Mouse (Mus musculus): Measurements from ENCODE around the gene Vmn1r55. TPM values are rescaled to one million over a fixed set of nuclear protein-coding genes. Genes with fewer than 3 reads are reported as not detected.

Gene Vmn1r55
- not detected for polyA plus RNA-seq (2014; fragmentation: Illumina TruSeq; extraction: RNeasy Lipid Tissue Mini Kit (QIAGEN cat#74804); ENCODE audit: low read depth, low replicate concordance)

GRCm38 (mm10) chr7:5149570-5149969 lies at the start of gene Vmn1r55:
Gene Vmn1r55, minus strand, starts transcription at chr7:5149670.

GRCm38 (mm10) chr7:5196647-5197046 lies 47.2 kb upstream of the Vmn1r55 start, which contains the start of gene Vmn1r56:
Gene Vmn1r56, minus strand, starts transcription at chr7:5196747.

GRCm38 (mm10) chr7:5125549-5126406 lies 23.7 kb downstream of the Vmn1r55 start, which contains the start of gene Rasl2-9:
Gene Rasl2-9, minus strand, starts transcription at chr7:5125950.

GRCm38 (mm10) chr7:5116850-5117249 lies 32.6 kb downstream of the Vmn1r55 start, which contains the start of gene Rfpl4:
Gene Rfpl4, minus strand, starts transcription at chr7:5116950.

GRCm38 (mm10) chr7:5080010-5080751 lies 69.3 kb downstream of the Vmn1r55 start, which contains the start of gene Epn1:
Gene Epn1, plus strand, starts transcription at chr7:5080235.

Other genes starting within 250 kb of the Vmn1r55 start
- not detected for gene Gm36210, start 243.2 kb downstream of the Vmn1r55 start, polyA plus RNA-seq (2014; fragmentation: Illumina TruSeq; extraction: RNeasy Lipid Tissue Mini Kit (QIAGEN cat#74804); ENCODE audit: low read depth, low replicate concordance)
- gene Zfp628, start 234.5 kb downstream of the Vmn1r55 start, polyA plus RNA-seq (2014; fragmentation: Illumina TruSeq; extraction: RNeasy Lipid Tissue Mini Kit (QIAGEN cat#74804); ENCODE audit: low read depth, low replicate concordance), result not detected
- gene Nat14, start 227.6 kb downstream of the Vmn1r55 start, polyA plus RNA-seq (2014; fragmentation: Illumina TruSeq; extraction: RNeasy Lipid Tissue Mini Kit (QIAGEN cat#74804); ENCODE audit: low read depth, low replicate concordance), result 1.5 TPM
- 0.38 TPM for gene Ssc5d, start 223.9 kb downstream of the Vmn1r55 start, polyA plus RNA-seq (2014; fragmentation: Illumina TruSeq; extraction: RNeasy Lipid Tissue Mini Kit (QIAGEN cat#74804); ENCODE audit: low read depth, low replicate concordance)
- gene Sbk2, start 185.3 kb downstream of the Vmn1r55 start, polyA plus RNA-seq (2014; fragmentation: Illumina TruSeq; extraction: RNeasy Lipid Tissue Mini Kit (QIAGEN cat#74804); ENCODE audit: low read depth, low replicate concordance), result not detected
- not detected for gene Sbk3, start 178.5 kb downstream of the Vmn1r55 start, polyA plus RNA-seq (2014; fragmentation: Illumina TruSeq; extraction: RNeasy Lipid Tissue Mini Kit (QIAGEN cat#74804); ENCODE audit: low read depth, low replicate concordance)
- 36.0 TPM for gene Zfp579, start 153.5 kb downstream of the Vmn1r55 start, polyA plus RNA-seq (2014; fragmentation: Illumina TruSeq; extraction: RNeasy Lipid Tissue Mini Kit (QIAGEN cat#74804); ENCODE audit: low read depth, low replicate concordance)
- gene Zfp524, start 135.3 kb downstream of the Vmn1r55 start, polyA plus RNA-seq (2014; fragmentation: Illumina TruSeq; extraction: RNeasy Lipid Tissue Mini Kit (QIAGEN cat#74804); ENCODE audit: low read depth, low replicate concordance), result not detected
- 12.5 TPM for gene Fiz1, start 135.0 kb downstream of the Vmn1r55 start, polyA plus RNA-seq (2014; fragmentation: Illumina TruSeq; extraction: RNeasy Lipid Tissue Mini Kit (QIAGEN cat#74804); ENCODE audit: low read depth, low replicate concordance)
- gene Gm44973, start 134.2 kb downstream of the Vmn1r55 start, polyA plus RNA-seq (2014; fragmentation: Illumina TruSeq; extraction: RNeasy Lipid Tissue Mini Kit (QIAGEN cat#74804); ENCODE audit: low read depth, low replicate concordance), result not detected
- 9.8 TPM for gene Zfp865, start 129.3 kb downstream of the Vmn1r55 start, polyA plus RNA-seq (2014; fragmentation: Illumina TruSeq; extraction: RNeasy Lipid Tissue Mini Kit (QIAGEN cat#74804); ENCODE audit: low read depth, low replicate concordance)
- gene Ccdc106, start 129.1 kb downstream of the Vmn1r55 start, polyA plus RNA-seq (2014; fragmentation: Illumina TruSeq; extraction: RNeasy Lipid Tissue Mini Kit (QIAGEN cat#74804); ENCODE audit: low read depth, low replicate concordance), result not detected
- gene 4632433K11Rik, start 115.6 kb downstream of the Vmn1r55 start, polyA plus RNA-seq (2014; fragmentation: Illumina TruSeq; extraction: RNeasy Lipid Tissue Mini Kit (QIAGEN cat#74804); ENCODE audit: low read depth, low replicate concordance), result 2.8 TPM
- 7.6 TPM for gene Zfp784, start 111.2 kb downstream of the Vmn1r55 start, polyA plus RNA-seq (2014; fragmentation: Illumina TruSeq; extraction: RNeasy Lipid Tissue Mini Kit (QIAGEN cat#74804); ENCODE audit: low read depth, low replicate concordance)
- gene Zfp580, start 98.1 kb downstream of the Vmn1r55 start, polyA plus RNA-seq (2014; fragmentation: Illumina TruSeq; extraction: RNeasy Lipid Tissue Mini Kit (QIAGEN cat#74804); ENCODE audit: low read depth, low replicate concordance), result 0.41 TPM
- 19.6 TPM for gene U2af2, start 87.5 kb downstream of the Vmn1r55 start, polyA plus RNA-seq (2014; fragmentation: Illumina TruSeq; extraction: RNeasy Lipid Tissue Mini Kit (QIAGEN cat#74804); ENCODE audit: low read depth, low replicate concordance)
- gene Epn1, start 69.4 kb downstream of the Vmn1r55 start, polyA plus RNA-seq (2014; fragmentation: Illumina TruSeq; extraction: RNeasy Lipid Tissue Mini Kit (QIAGEN cat#74804); ENCODE audit: low read depth, low replicate concordance), result 3.2 TPM
- gene Rfpl4, start 32.7 kb downstream of the Vmn1r55 start, polyA plus RNA-seq (2014; fragmentation: Illumina TruSeq; extraction: RNeasy Lipid Tissue Mini Kit (QIAGEN cat#74804); ENCODE audit: low read depth, low replicate concordance), result not detected
- 1.2 TPM for gene Rasl2-9, start 23.7 kb downstream of the Vmn1r55 start, polyA plus RNA-seq (2014; fragmentation: Illumina TruSeq; extraction: RNeasy Lipid Tissue Mini Kit (QIAGEN cat#74804); ENCODE audit: low read depth, low replicate concordance)
- not detected for gene Vmn1r56, start 47.1 kb upstream of the Vmn1r55 start, polyA plus RNA-seq (2014; fragmentation: Illumina TruSeq; extraction: RNeasy Lipid Tissue Mini Kit (QIAGEN cat#74804); ENCODE audit: low read depth, low replicate concordance)
- not detected for gene Vmn1r57, start 68.8 kb upstream of the Vmn1r55 start, polyA plus RNA-seq (2014; fragmentation: Illumina TruSeq; extraction: RNeasy Lipid Tissue Mini Kit (QIAGEN cat#74804); ENCODE audit: low read depth, low replicate concordance)
- gene Gm5065, start 200.9 kb upstream of the Vmn1r55 start, polyA plus RNA-seq (2014; fragmentation: Illumina TruSeq; extraction: RNeasy Lipid Tissue Mini Kit (QIAGEN cat#74804); ENCODE audit: low read depth, low replicate concordance), result not detected
- gene Nlrp2, start 201.4 kb upstream of the Vmn1r55 start, polyA plus RNA-seq (2014; fragmentation: Illumina TruSeq; extraction: RNeasy Lipid Tissue Mini Kit (QIAGEN cat#74804); ENCODE audit: low read depth, low replicate concordance), result not detected